Comparison of ENCODE assay signal across 15 mouse cellular contexts in the genomic region with DNA sequence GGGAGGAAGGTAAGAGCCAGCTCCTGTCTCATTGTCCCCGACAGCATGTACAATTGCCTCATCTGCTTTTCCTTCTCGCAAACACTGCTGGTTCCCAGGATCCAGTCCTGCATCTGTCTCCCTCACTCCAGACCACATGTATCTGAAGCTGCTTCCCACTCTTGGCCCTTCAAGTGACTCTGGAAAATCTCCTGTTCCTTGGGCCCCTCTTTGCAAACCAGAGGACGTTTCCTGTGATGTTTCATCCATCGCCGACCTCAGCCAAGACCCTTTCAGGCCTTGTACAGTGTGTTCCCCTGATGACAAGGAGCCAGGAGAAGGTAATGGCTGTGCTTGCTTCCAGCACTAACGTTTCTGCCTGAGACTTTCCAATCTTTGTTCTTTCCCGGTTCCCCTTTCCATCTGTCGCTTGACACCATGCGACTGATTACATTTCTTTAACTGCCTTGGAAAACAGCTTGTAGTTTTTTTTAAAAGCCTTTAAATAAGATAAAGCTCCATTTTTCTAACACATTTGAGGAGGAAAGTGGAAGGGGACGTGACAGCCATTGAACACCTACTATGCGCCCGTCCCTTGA.
DNase-seq lines count a peak whose midpoint lies in the region; ATAC-seq and TF ChIP-seq lines count a peak whose summit lies in the region.
"Had no signal": no experiment of that assay in that cellular context is flagged by ENCODE, and none has a peak within 500 bp of the region (broad histone marks: within the 10 kb centered on the region; RNA-seq: fewer than 3 reads in every experiment).

No protein-coding gene starts in this region.

- 56% methylated on average over 12 of the region's 12 CpGs for WGBS in forebrain, postnatal 0 days
- WGBS in forebrain, embryonic 10.5 days, result 84% methylated on average over 12 of the region's 12 CpGs
- WGBS in intestine, embryonic 16.5 days, result 49% methylated on average over 12 of the region's 12 CpGs

- H3K27me3 ChIP-seq in forebrain, postnatal 0 days (ENCODE audit: insufficient read depth, low read length), result no peaks in the 10 kb centered on the region
- no peaks in the 10 kb centered on the region for H3K27me3 ChIP-seq in forebrain, embryonic 10.5 days (ENCODE audit: poor library complexity, severe bottlenecking)
- H3K27me3 ChIP-seq in intestine, embryonic 16.5 days (replicated peaks; ENCODE audit: control insufficient read depth, insufficient read depth, low read length), result no peaks in the 10 kb centered on the region
- H3K27me3 ChIP-seq: liver, embryonic 12.5 days had no signal

- H3K4me1 ChIP-seq in forebrain, postnatal 0 days (ENCODE audit: insufficient read depth), result peaks cover 4% of the 10 kb centered on the region; the same call in 1 of the 2 replicates
- peaks cover 18% of the 10 kb centered on the region for H3K4me1 ChIP-seq in forebrain, embryonic 10.5 days
- H3K4me1 ChIP-seq in intestine, embryonic 16.5 days (ENCODE audit: control insufficient read depth, insufficient read depth, low read length), result 0 out of 2 replicates have a peak, but pooled peaks cover 3% of the 10 kb centered on the region
- H3K4me1 ChIP-seq: liver, embryonic 12.5 days had no signal

- DNase-seq in forebrain, postnatal 0 days, result peak; percentile 48
- no peak for DNase-seq in forebrain, embryonic 10.5 days (ENCODE audit: extremely low spot score, low spot score)
- no peak for DNase-seq in layer of hippocampus, adult 2 months (ENCODE audit: low spot score in 2 of 2)
- DNase-seq in layer of hippocampus, adult 9-10 months (ENCODE audit: low spot score), result no peak
- peak; percentile 38 for DNase-seq in telencephalon, adult 2 months (ENCODE audit: low read depth, low spot score)
- no peak for DNase-seq in right cerebral cortex, postnatal 14 days
- DNase-seq in spleen, adult 18-20 months, result no peak
- DNase-seq: adrenal gland, adult 8-10 months; cerebellum, adult 9-11 months; kidney, adult 9 months; thymus, postnatal 36 days had no signal

- TF ChIP-seq CTCF in forebrain, postnatal 0 days (IDR thresholded peaks at IDR 0.05; ENCODE audit: low read depth), result no peak
- no peak for TF ChIP-seq CTCF in layer of hippocampus, adult 2 months (conservative IDR thresholded peaks at IDR 0.05)

- H3K9ac ChIP-seq in forebrain, postnatal 0 days, result no peak overlapping the region
- no peak overlapping the region for H3K9ac ChIP-seq in intestine, embryonic 16.5 days (ENCODE audit: low read depth, low read length)
- H3K9ac ChIP-seq: hindbrain, embryonic 14.5 days; liver, embryonic 12.5 days had no signal

- no peaks in the 10 kb centered on the region for H3K36me3 ChIP-seq in forebrain, postnatal 0 days (ENCODE audit: insufficient read depth)
- no peaks in the 10 kb centered on the region for H3K36me3 ChIP-seq in forebrain, embryonic 10.5 days (replicated peaks)
- no peaks in the 10 kb centered on the region for H3K36me3 ChIP-seq in intestine, embryonic 16.5 days (ENCODE audit: control insufficient read depth, insufficient read depth, low read length)
- H3K36me3 ChIP-seq: liver, embryonic 12.5 days; midbrain, embryonic 10.5 days had no signal

- ATAC-seq in forebrain, postnatal 0 days, result peak; percentile 74
- ATAC-seq in intestine, embryonic 16.5 days, result no peak
- ATAC-seq: liver, embryonic 12.5 days had no signal

- H3K27ac ChIP-seq in forebrain, postnatal 0 days (ENCODE audit: low read depth, low read length), result peak overlapping the region; percentile 75
- H3K27ac ChIP-seq in forebrain, embryonic 10.5 days, result no peak overlapping the region; the same call in 1 of the 2 replicates
- H3K27ac ChIP-seq in layer of hippocampus, adult 2 months, result peak overlapping the region; percentile 32; the same call in 1 of the 2 replicates
- H3K27ac ChIP-seq in intestine, embryonic 16.5 days (ENCODE audit: low read length), result peak overlapping the region; percentile 39; the same call in 1 of the 2 replicates
- H3K27ac ChIP-seq: hindbrain, embryonic 14.5 days; liver, embryonic 12.5 days; midbrain, embryonic 10.5 days had no signal

- no peak overlapping the region for H3K4me2 ChIP-seq in forebrain, postnatal 0 days (ENCODE audit: low read depth)
- no peak overlapping the region for H3K4me2 ChIP-seq in intestine, embryonic 16.5 days (ENCODE audit: low read depth, low read length)
- H3K4me2 ChIP-seq: hindbrain, embryonic 14.5 days; liver, embryonic 12.5 days had no signal

- no peaks in the 10 kb centered on the region for H3K9me3 ChIP-seq in forebrain, postnatal 0 days (ENCODE audit: low read length)
- no peaks in the 10 kb centered on the region for H3K9me3 ChIP-seq in forebrain, embryonic 10.5 days
- H3K9me3 ChIP-seq in intestine, embryonic 16.5 days (ENCODE audit: control insufficient read depth, low read length), result no peaks in the 10 kb centered on the region
- H3K9me3 ChIP-seq: liver, embryonic 12.5 days; midbrain, embryonic 10.5 days had no signal

- H3K4me3 ChIP-seq in forebrain, postnatal 0 days (ENCODE audit: low read depth, low read length), result no peak overlapping the region
- H3K4me3 ChIP-seq in forebrain, embryonic 10.5 days, result no peak overlapping the region
- H3K4me3 ChIP-seq in layer of hippocampus, adult 2 months, result no peak overlapping the region
- H3K4me3 ChIP-seq in intestine, embryonic 16.5 days (ENCODE audit: low read length), result no peak overlapping the region
- H3K4me3 ChIP-seq: liver, embryonic 12.5 days; midbrain, embryonic 10.5 days had no signal

Comparison
In these comparisons a context has a peak if more than half of its experiments do, and no peak if none do; other contexts are left out.
1. DNase-seq: peak in forebrain, postnatal 0 days (single experiment) and telencephalon, adult 2 months (single experiment); none in forebrain, embryonic 10.5 days (single experiment), layer of hippocampus, adult 2 months (0 of 2), layer of hippocampus, adult 9-10 months (single experiment), right cerebral cortex, postnatal 14 days (single experiment) and spleen, adult 18-20 months (0 of 2).